Mouse (Mus musculus) myocyte (in vitro differentiated cells): ENCODE data around the gene Atp5c1.

Source experiments
- CEBPB ChIP-seq: IDR thresholded peaks from 2 replicates; pipeline ENCODE4 v1.6.1; 2011; ENCODE audit warnings: mild to moderate bottlenecking, moderate library complexity; ENCODE audit not compliant: poor library complexity, insufficient read depth, severe bottlenecking
- E2F4 ChIP-seq: IDR thresholded peaks from one replicate; pipeline ENCODE4 v1.6.1; 2011; ENCODE audit warnings: mild to moderate bottlenecking, control low read depth, moderate library complexity; ENCODE audit not compliant: insufficient read depth
- MAX ChIP-seq: IDR thresholded peaks from one replicate; pipeline ENCODE4 v1.6.1; 2011; ENCODE audit warnings: low read depth, mild to moderate bottlenecking, control low read depth
- MYOD1 ChIP-seq, 3 experiments: IDR thresholded peaks; one replicate each; pipeline ENCODE4 v1.6.1; 2011; ENCODE audit warnings: control low read depth in 2 of 3, low read depth in 2 of 3, mild to moderate bottlenecking in 2 of 3, moderate library complexity in 1 of 3; ENCODE audit not compliant: insufficient read length in 2 of 3, control insufficient read depth in 1 of 3
- MYOG ChIP-seq, 3 experiments: IDR thresholded peaks; one replicate each; pipeline ENCODE4 v1.6.1; 2011; ENCODE audit warnings: control low read depth in 2 of 3, low read depth in 2 of 3, mild to moderate bottlenecking in 2 of 3; ENCODE audit not compliant: insufficient read length in 2 of 3, control insufficient read depth in 1 of 3, insufficient read depth in 1 of 3
- POLR2A ChIP-seq: IDR thresholded peaks from one replicate; pipeline ENCODE4 v1.6.1; 2011; ENCODE audit warnings: low read depth, mild to moderate bottlenecking, control low read depth, moderate library complexity; ENCODE audit not compliant: insufficient read length
- POLR2AphosphoS2 ChIP-seq: IDR thresholded peaks from one replicate; pipeline ENCODE4 v1.6.1; 2011; ENCODE audit warnings: low read depth, control low read depth; ENCODE audit not compliant: insufficient read length
- SRF ChIP-seq: IDR thresholded peaks from one replicate; pipeline ENCODE4 v1.6.1; 2011; ENCODE audit warnings: low read depth; ENCODE audit not compliant: control insufficient read depth, insufficient read length
- TCF12 ChIP-seq: IDR thresholded peaks from one replicate; pipeline ENCODE4 v1.6.1; 2011; ENCODE audit warnings: mild to moderate bottlenecking, control low read depth; ENCODE audit not compliant: poor library complexity, insufficient read depth, severe bottlenecking
- TCF3 ChIP-seq: IDR thresholded peaks from one replicate; pipeline ENCODE4 v1.6.1; 2011; ENCODE audit warnings: low read depth, control low read depth; ENCODE audit not compliant: insufficient read length
- USF1 ChIP-seq: IDR thresholded peaks from one replicate; pipeline ENCODE4 v1.6.1; 2011; ENCODE audit warnings: low read depth, mild to moderate bottlenecking, control low read depth, moderate library complexity

GRCm38 (mm10) chr2:10076675-10077074 lies 3.6 kb downstream of the Atp5c1 start:
- TF ChIP-seq MYOG (IDR thresholded peaks at IDR 0.05; ENCODE audit: control insufficient read depth in 1 of 3, insufficient read depth in 1 of 3, insufficient read length in 2 of 3, low read depth in 2 of 3), result no peak
- no peak for TF ChIP-seq USF1
- no peak for TF ChIP-seq TCF3
- TF ChIP-seq POLR2A, result no peak
- peak; percentile 68 for TF ChIP-seq MAX
- no peak for TF ChIP-seq SRF
- no peak for TF ChIP-seq CEBPB
- TF ChIP-seq MYOD1 (IDR thresholded peaks at IDR 0.05; ENCODE audit: control insufficient read depth in 1 of 3, insufficient read length in 2 of 3, low read depth in 2 of 3), result no peak
- TF ChIP-seq E2F4, result no peak
- TF ChIP-seq POLR2AphosphoS2, result no peak
- TF ChIP-seq TCF12, result no peak
